Mouse (Mus musculus): ENCODE measurements at regions not wholly inside any gene's neighbourhood (a gene's known extent, or its start where the extent isn't known, plus 50 kb on each side); places are given as distances from the start of the nearest gene placed in this dataset.

DNA sequence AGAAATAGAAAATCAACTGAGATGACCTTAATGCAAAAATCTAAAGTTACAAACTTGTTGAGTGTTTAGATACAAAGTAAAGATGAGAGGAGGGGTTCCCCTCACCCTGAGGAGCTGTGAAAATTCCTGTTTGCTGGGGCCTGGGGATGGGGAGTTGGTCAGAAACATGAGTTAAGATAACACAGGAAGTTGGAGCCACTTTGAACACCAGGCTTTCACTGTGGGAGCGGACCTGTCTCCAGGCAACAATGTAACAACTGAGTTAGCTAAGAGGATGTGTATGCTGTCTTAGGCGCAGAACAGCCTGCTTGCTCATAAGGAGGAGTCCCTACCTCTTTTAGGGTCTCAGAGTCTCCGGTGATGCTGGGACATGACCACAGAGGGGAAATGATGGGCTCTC, 188.7 kb upstream of the A430005L14Rik start:
- H3K36me3 ChIP-seq (ENCODE audit: control insufficient read depth, insufficient read depth), result no peaks in the 10 kb centered on the region
- WGBS, result 16% methylated on average over 3 of the region's 3 CpGs
- no peaks in the 10 kb centered on the region for H3K9me3 ChIP-seq (replicated peaks; ENCODE audit: control insufficient read depth, low read length)
- no peaks in the 10 kb centered on the region for H3K4me1 ChIP-seq (ENCODE audit: control insufficient read depth, insufficient read depth, low read length)
- no peak overlapping the region for H3K4me3 ChIP-seq (ENCODE audit: low read length)
- no peaks in the 10 kb centered on the region for H3K27me3 ChIP-seq (ENCODE audit: control insufficient read depth, insufficient read depth, low read length)
- no peak overlapping the region for H3K9ac ChIP-seq (ENCODE audit: low read length)
- no peak for ATAC-seq (replicated peaks; ENCODE audit: extremely low read depth, insufficient read depth, low FRiP score)
- H3K4me2 ChIP-seq (ENCODE audit: low read depth, low read length), result no peak overlapping the region
- H3K27ac ChIP-seq (ENCODE audit: low read length), result 0 out of 2 replicates have a peak overlapping the region, but pooled peaks have one; percentile 7

DNA sequence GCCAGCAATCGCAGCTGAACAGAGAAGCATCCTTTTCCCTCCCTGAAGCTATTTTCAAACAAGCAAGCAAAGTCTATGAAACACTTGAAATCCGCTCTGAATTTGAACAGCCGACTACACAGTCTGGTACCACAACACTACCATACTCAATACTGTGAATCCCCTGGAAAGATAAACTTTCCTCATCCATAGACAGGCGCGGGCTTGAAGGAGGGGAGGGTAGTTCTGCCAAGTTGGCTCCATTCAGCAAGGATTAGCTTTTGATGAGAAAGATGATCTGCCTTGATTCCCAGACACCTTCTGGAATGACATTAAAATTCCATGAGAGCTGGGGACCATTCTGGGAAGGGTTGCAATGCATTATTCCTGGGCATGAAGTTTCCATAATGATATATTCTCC, 186.4 kb upstream of the A430005L14Rik start:
- H3K27me3 ChIP-seq (ENCODE audit: control insufficient read depth, insufficient read depth, low read length), result no peaks in the 10 kb centered on the region
- H3K4me2 ChIP-seq (ENCODE audit: low read depth, low read length), result no peak overlapping the region
- 74% methylated on average over 5 of the region's 5 CpGs for WGBS
- no peaks in the 10 kb centered on the region for H3K36me3 ChIP-seq (ENCODE audit: control insufficient read depth, insufficient read depth)
- H3K9ac ChIP-seq (ENCODE audit: low read length), result no peak overlapping the region
- no peak overlapping the region for H3K27ac ChIP-seq (ENCODE audit: low read length)
- H3K4me3 ChIP-seq (ENCODE audit: low read length), result no peak overlapping the region
- H3K9me3 ChIP-seq (replicated peaks; ENCODE audit: control insufficient read depth, low read length), result no peaks in the 10 kb centered on the region
- H3K4me1 ChIP-seq (ENCODE audit: control insufficient read depth, insufficient read depth, low read length), result no peaks in the 10 kb centered on the region
- ATAC-seq (replicated peaks; ENCODE audit: extremely low read depth, insufficient read depth, low FRiP score), result no peak

DNA sequence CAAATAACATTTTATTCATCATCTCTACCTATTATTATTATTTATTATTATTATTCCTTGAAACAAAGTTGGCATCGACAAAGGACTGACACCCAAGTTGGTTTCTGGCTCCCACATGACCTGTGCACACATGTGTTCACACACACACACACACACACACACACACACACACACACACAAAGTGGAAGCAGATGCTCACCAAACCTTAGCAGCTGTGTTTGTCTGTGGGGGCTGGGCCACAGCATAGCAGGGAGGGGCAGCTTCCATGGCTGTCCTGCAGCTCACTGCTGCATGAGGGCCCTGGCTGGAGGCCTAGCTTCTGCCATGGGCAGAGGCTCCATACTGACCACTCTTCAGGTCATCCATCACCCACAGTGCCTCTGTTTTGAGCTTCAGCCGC, 176.5 kb upstream of the A430005L14Rik start:
- no peaks in the 10 kb centered on the region for H3K27me3 ChIP-seq (ENCODE audit: control insufficient read depth, insufficient read depth, low read length)
- whole genome bisulfite sequencing, result 75% methylated on average over 2 of the region's 2 CpGs
- ATAC-seq (replicated peaks; ENCODE audit: extremely low read depth, insufficient read depth, low FRiP score), result no peak

DNA sequence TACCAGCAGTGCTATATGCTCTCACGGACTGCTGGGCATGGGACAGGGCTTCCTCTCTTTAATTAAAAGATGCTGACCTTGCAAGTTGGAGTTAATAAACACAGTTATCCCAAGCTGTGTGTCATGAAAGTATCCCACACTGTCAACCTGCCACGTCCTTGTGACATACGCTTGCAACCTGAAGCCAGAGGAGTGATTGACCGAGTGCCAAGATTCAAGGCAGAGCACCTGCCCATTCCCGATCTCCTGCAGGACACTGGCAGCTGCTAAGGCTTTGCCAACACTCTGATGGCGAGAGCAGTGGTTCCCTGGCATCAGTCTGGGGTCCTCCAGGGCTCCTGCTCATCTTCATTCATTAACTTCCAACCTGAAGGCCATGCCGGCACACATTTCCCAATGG, 175.8 kb upstream of the A430005L14Rik start:
- no peak for ATAC-seq (replicated peaks; ENCODE audit: extremely low read depth, insufficient read depth, low FRiP score)
- WGBS, result 78% methylated on average over 7 of the region's 7 CpGs

More for the DNA sequence above, 176.5 kb upstream of the A430005L14Rik start:
- Histone ChIP-seq H3K4me1 (ENCODE audit: control insufficient read depth, insufficient read depth, low read length) (no peaks in the 10 kb centered on the region), H3K4me2 (ENCODE audit: low read depth, low read length) (no peak overlapping the region), H3K4me3 (ENCODE audit: low read length) (no peak overlapping the region), H3K36me3 (ENCODE audit: control insufficient read depth, insufficient read depth) (no peaks in the 10 kb centered on the region), H3K27ac (ENCODE audit: low read length) (no peak overlapping the region), H3K9me3 (replicated peaks; ENCODE audit: control insufficient read depth, low read length) (peaks cover 5% of the 10 kb centered on the region), H3K9ac (ENCODE audit: low read length) (no peak overlapping the region)

DNA sequence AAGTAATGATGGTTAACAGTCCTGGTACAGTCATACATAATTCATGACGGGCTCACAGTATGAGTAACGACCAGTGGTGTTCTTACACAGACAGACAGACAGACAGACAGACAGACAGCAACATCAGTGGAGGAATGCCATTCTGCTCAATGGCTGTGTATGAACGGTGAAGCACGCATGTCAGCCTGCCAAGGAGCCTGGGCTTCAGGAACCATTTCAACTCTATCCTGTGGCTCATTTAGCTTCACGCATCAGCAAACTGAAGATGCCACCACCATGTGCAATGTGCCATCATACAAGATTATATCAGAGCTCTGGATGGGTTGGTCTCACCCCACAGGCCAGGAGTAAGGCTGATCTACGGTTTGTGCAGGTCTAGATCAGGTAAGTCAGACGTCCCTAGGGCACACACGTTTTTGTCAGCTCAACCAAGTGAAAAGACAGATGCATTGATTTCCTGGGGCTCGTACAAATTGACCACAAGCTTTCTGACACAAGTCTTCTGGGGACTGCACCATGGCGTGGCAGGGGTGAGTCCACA, 175.0 kb upstream of the A430005L14Rik start:
- no peaks in the 10 kb centered on the region for H3K27me3 ChIP-seq (ENCODE audit: control insufficient read depth, insufficient read depth, low read length)
- H3K9ac ChIP-seq (ENCODE audit: low read length), result no peak overlapping the region
- H3K4me3 ChIP-seq (ENCODE audit: low read length), result no peak overlapping the region
- no peak overlapping the region for H3K27ac ChIP-seq (ENCODE audit: low read length)
- no peak overlapping the region for H3K4me2 ChIP-seq (ENCODE audit: low read depth, low read length)
- peaks cover 5% of the 10 kb centered on the region; the same call in 1 of the 2 replicates for H3K9me3 ChIP-seq (replicated peaks; ENCODE audit: control insufficient read depth, low read length)
- 73% methylated on average over 10 of the region's 10 CpGs for WGBS
- no peaks in the 10 kb centered on the region for H3K4me1 ChIP-seq (ENCODE audit: control insufficient read depth, insufficient read depth, low read length)
- no peaks in the 10 kb centered on the region for H3K36me3 ChIP-seq (ENCODE audit: control insufficient read depth, insufficient read depth)
- no peak for ATAC-seq (replicated peaks; ENCODE audit: extremely low read depth, insufficient read depth, low FRiP score)

More for the DNA sequence above, 175.8 kb upstream of the A430005L14Rik start:
- no peak overlapping the region for H3K9ac ChIP-seq (ENCODE audit: low read length)
- H3K4me3 ChIP-seq (ENCODE audit: low read length), result no peak overlapping the region
- no peak overlapping the region for H3K4me2 ChIP-seq (ENCODE audit: low read depth, low read length)
- H3K4me1 ChIP-seq (ENCODE audit: control insufficient read depth, insufficient read depth, low read length), result no peaks in the 10 kb centered on the region
- H3K27me3 ChIP-seq (ENCODE audit: control insufficient read depth, insufficient read depth, low read length), result no peaks in the 10 kb centered on the region
- H3K9me3 ChIP-seq (replicated peaks; ENCODE audit: control insufficient read depth, low read length), result peaks cover 5% of the 10 kb centered on the region
- no peaks in the 10 kb centered on the region for H3K36me3 ChIP-seq (ENCODE audit: control insufficient read depth, insufficient read depth)
- H3K27ac ChIP-seq (ENCODE audit: low read length), result no peak overlapping the region

DNA sequence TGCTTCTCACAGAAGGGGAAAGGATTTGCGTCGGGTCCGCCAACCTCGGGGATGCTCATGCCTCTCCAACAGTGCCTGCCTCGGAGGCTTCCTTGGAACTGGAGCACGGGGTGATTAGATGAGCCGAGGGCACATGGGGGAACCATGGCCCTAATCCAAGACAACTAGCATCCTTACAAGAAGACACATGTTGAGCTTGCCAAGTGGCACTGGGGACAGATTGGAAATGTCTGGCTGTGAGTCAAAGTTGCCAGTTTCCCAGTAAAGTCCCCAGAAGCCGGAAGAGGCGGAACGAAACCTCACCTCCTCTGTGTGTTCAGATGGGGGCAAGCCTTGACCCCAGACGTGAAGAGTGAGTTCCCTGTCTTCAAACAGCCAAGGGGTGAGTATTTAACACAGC, 172.6 kb upstream of the A430005L14Rik start:
- no peaks in the 10 kb centered on the region for H3K36me3 ChIP-seq (ENCODE audit: control insufficient read depth, insufficient read depth)
- no peaks in the 10 kb centered on the region for H3K9me3 ChIP-seq (replicated peaks; ENCODE audit: control insufficient read depth, low read length)
- no peaks in the 10 kb centered on the region for H3K27me3 ChIP-seq (ENCODE audit: control insufficient read depth, insufficient read depth, low read length)
- no peak overlapping the region for H3K4me2 ChIP-seq (ENCODE audit: low read depth, low read length)
- H3K4me1 ChIP-seq (ENCODE audit: control insufficient read depth, insufficient read depth, low read length), result no peaks in the 10 kb centered on the region
- no peak for ATAC-seq (replicated peaks; ENCODE audit: extremely low read depth, insufficient read depth, low FRiP score)
- H3K9ac ChIP-seq (ENCODE audit: low read length), result no peak overlapping the region
- no peak overlapping the region for H3K4me3 ChIP-seq (ENCODE audit: low read length)
- 80% methylated on average over 11 of the region's 11 CpGs for WGBS
- no peak overlapping the region for H3K27ac ChIP-seq (ENCODE audit: low read length)

DNA sequence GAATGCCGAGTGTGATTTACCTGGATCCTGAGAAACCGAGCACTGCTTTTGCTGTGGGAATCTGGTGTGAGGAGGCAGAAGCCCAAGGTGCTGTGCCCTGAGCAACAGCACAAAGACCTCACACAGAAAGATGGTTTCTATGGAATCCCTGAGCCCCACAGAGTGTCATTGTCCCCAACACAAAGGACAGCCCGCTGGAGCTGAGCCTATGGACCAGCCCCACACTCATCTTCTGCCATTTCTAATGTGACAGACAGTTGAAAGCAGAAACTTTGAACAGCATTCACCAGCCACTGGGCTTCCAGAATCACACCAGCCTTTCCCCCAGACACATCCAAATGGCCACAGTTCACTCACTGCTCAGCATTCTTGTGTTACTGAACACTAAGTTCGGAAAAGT, 171.5 kb upstream of the A430005L14Rik start:
- H3K4me2 ChIP-seq (ENCODE audit: low read depth, low read length), result no peak overlapping the region
- no peaks in the 10 kb centered on the region for H3K4me1 ChIP-seq (ENCODE audit: control insufficient read depth, insufficient read depth, low read length)
- no peaks in the 10 kb centered on the region for H3K27me3 ChIP-seq (ENCODE audit: control insufficient read depth, insufficient read depth, low read length)
- ATAC-seq (replicated peaks; ENCODE audit: extremely low read depth, insufficient read depth, low FRiP score), result no peak
- H3K9me3 ChIP-seq (replicated peaks; ENCODE audit: control insufficient read depth, low read length), result no peaks in the 10 kb centered on the region
- no peak overlapping the region for H3K27ac ChIP-seq (ENCODE audit: low read length)
- no peak overlapping the region for H3K9ac ChIP-seq (ENCODE audit: low read length)
- H3K4me3 ChIP-seq (ENCODE audit: low read length), result no peak overlapping the region
- H3K36me3 ChIP-seq (ENCODE audit: control insufficient read depth, insufficient read depth), result no peaks in the 10 kb centered on the region
- WGBS, result 72% methylated on average over 4 of the region's 4 CpGs

DNA sequence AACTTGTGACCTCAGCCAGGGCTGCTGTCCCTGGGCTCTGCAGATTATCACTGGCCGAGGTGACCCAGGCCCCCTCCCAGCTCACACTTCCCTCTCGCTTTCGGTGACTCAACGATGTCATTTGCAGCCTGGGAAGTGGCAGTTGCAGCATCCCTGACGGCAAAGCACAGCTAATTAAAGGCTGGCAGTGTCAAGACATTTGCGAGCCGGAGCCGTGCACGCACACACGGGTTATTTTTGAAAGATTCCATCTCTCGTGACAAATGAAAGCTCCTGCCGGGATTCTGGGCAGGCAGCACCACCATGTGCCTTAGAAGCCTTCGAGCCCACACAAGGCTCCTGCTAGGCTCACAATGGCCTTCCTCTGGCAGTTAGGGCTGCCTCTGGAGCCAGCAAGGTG, 164.7 kb upstream of the A430005L14Rik start:
- peaks cover 13% of the 10 kb centered on the region for H3K27me3 ChIP-seq (ENCODE audit: control insufficient read depth, insufficient read depth, low read length)
- H3K27ac ChIP-seq (ENCODE audit: low read length), result no peak overlapping the region
- WGBS, result 33% methylated on average over 13 of the region's 13 CpGs
- no peak overlapping the region for H3K4me3 ChIP-seq (ENCODE audit: low read length)
- no peak overlapping the region for H3K9ac ChIP-seq (ENCODE audit: low read length)
- no peak for ATAC-seq (replicated peaks; ENCODE audit: extremely low read depth, insufficient read depth, low FRiP score)
- H3K36me3 ChIP-seq (ENCODE audit: control insufficient read depth, insufficient read depth), result no peaks in the 10 kb centered on the region
- H3K4me1 ChIP-seq (ENCODE audit: control insufficient read depth, insufficient read depth, low read length), result no peaks in the 10 kb centered on the region
- H3K4me2 ChIP-seq (ENCODE audit: low read depth, low read length), result no peak overlapping the region
- no peaks in the 10 kb centered on the region for H3K9me3 ChIP-seq (replicated peaks; ENCODE audit: control insufficient read depth, low read length)

DNA sequence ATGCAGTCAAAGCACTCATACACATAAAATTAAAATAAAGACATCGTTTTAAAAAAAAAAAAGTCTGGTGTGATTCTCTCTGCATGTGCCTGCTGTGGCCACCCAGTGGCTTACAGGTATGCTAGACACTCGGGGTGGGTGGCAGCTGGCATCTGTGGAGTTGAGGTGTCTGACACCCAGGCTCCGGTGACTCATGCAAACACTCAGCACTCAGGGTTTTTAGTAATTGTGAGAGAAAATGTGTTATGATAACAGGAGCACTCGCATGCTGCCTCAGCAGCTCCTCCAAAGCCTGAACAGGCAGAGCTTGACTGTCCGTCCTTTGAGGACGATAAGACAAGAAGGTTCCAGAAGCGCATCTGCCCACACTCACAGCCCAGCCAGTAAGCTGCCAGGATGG, 159.0 kb upstream of the A430005L14Rik start:
- 64% methylated on average over 7 of the region's 7 CpGs for WGBS
- H3K4me3 ChIP-seq (ENCODE audit: low read length), result no peak overlapping the region
- peaks cover 7% of the 10 kb centered on the region; the same call in 1 of the 2 replicates for H3K27me3 ChIP-seq (ENCODE audit: control insufficient read depth, insufficient read depth, low read length)
- H3K4me2 ChIP-seq (ENCODE audit: low read depth, low read length), result no peak overlapping the region
- no peak overlapping the region for H3K27ac ChIP-seq (ENCODE audit: low read length)
- H3K9me3 ChIP-seq (replicated peaks; ENCODE audit: control insufficient read depth, low read length), result no peaks in the 10 kb centered on the region
- no peak for ATAC-seq (replicated peaks; ENCODE audit: extremely low read depth, insufficient read depth, low FRiP score)
- H3K36me3 ChIP-seq (ENCODE audit: control insufficient read depth, insufficient read depth), result no peaks in the 10 kb centered on the region
- no peak overlapping the region for H3K9ac ChIP-seq (ENCODE audit: low read length)
- H3K4me1 ChIP-seq (ENCODE audit: control insufficient read depth, insufficient read depth, low read length), result no peaks in the 10 kb centered on the region

Data from heart, embryonic 16.5 days (tissue).